Mouse (Mus musculus) midbrain, embryonic 11.5 days (tissue): Measurements from ENCODE around the gene Patz1. TPM values are rescaled to one million over a fixed set of nuclear protein-coding genes. Genes with fewer than 3 reads are reported as not detected.

Experiments used
- ATAC-seq: fragments of 200-750 bp; cut with Nextera tagmentation; 2 replicates; pipeline ENCODE4 v1.8.0; 2017; ENCODE audit warnings: moderate TSS enrichment, moderate library complexity; ENCODE audit not compliant: low FRiP score
- DNase-seq: peaks from one replicate; pipeline ENCODE4 v3.0.0; 2015; ENCODE audit warnings: low spot score; ENCODE audit errors: missing footprints
- H3K27ac ChIP-seq: fragments of 300-500 bp; sonication (generic); 2 replicates; pipeline ENCODE4 v1.5.1; 2014; ENCODE audit warnings: low read depth, low read length
- H3K27me3 ChIP-seq: fragments of 300-500 bp; sonication (generic); 2 replicates; pipeline ENCODE4 v1.6.1; 2014; ENCODE audit warnings: mild to moderate bottlenecking, low read length, moderate library complexity, mixed read lengths; ENCODE audit not compliant: control insufficient read depth, insufficient read depth
- H3K36me3 ChIP-seq: fragments of 300-500 bp; sonication (generic); 2 replicates; pipeline ENCODE4 v1.6.1; 2014; ENCODE audit warnings: mild to moderate bottlenecking, low read length, moderate library complexity, mixed read lengths; ENCODE audit not compliant: control insufficient read depth, insufficient read depth
- H3K4me1 ChIP-seq: fragments of 300-500 bp; sonication (generic); 2 replicates; pipeline ENCODE4 v1.6.1; 2014; ENCODE audit warnings: low read length; ENCODE audit not compliant: control insufficient read depth, insufficient read depth
- H3K4me2 ChIP-seq: fragments of 300-500 bp; sonication (generic); 2 replicates; pipeline ENCODE4 v1.6.1; 2014; ENCODE audit warnings: mild to moderate bottlenecking, moderate library complexity
- H3K4me3 ChIP-seq: fragments of 300-500 bp; sonication (generic); 2 replicates; pipeline ENCODE4 v1.5.1; 2014; ENCODE audit warnings: low read depth, low read length
- H3K9ac ChIP-seq: fragments of 300-500 bp; sonication (generic); 2 replicates; pipeline ENCODE4 v1.6.1; 2014; ENCODE audit warnings: low read length
- H3K9me3 ChIP-seq: fragments of 300-500 bp; sonication (generic); 2 replicates; pipeline ENCODE4 v1.6.1; 2016; ENCODE audit warnings: low read length; ENCODE audit not compliant: control insufficient read depth
- WGBS: fragments of 180-500 bp; shearing (Covaris S2); extraction: QIAGEN DNeasy Blood & Tissue Kit; methylation state at CpG from one replicate; pipeline ENCODE4 v1.1.7; 2014; 5-methylcytosine and 5-hydroxymethylcytosine counted together
- polyA plus RNA-seq: library from polyadenylated mRNA; unstranded; fragments of >200 nt; fragmentation: Nextera tagmentation; extraction: Ambion mirVana; gene quantifications from 2 replicates; pipeline ENCODE4 v1.2.1, GENCODE M21; 2014

Gene Patz1
- polyA plus RNA-seq, 1 experiment from 2014 or later, result 116 TPM

GRCm38 (mm10) chr11:3269241-3269640 is 19.4 kb upstream of the Patz1 start:
- H3K4me2 ChIP-seq, result no peak overlapping the region
- WGBS, result 38% methylated on average over 4 of the region's 4 CpGs
- no peak overlapping the region for H3K27ac ChIP-seq
- ATAC-seq (no peak), DNase-seq (peak; percentile 80)
- no peak overlapping the region for H3K9ac ChIP-seq
- no peaks in the 10 kb centered on the region for H3K36me3 ChIP-seq
- no peaks in the 10 kb centered on the region for H3K27me3 ChIP-seq
- no peak overlapping the region for H3K4me3 ChIP-seq
- H3K4me1 ChIP-seq, result peaks cover 10% of the 10 kb centered on the region
- no peaks in the 10 kb centered on the region for H3K9me3 ChIP-seq

GRCm38 (mm10) chr11:3278351-3278750 is 10.3 kb upstream of the Patz1 start:
- no peaks in the 10 kb centered on the region for H3K27me3 ChIP-seq
- peaks cover 4% of the 10 kb centered on the region for H3K9me3 ChIP-seq
- DNase-seq (peak; percentile 70), ATAC-seq (no peak)
- no peak overlapping the region for H3K9ac ChIP-seq
- no peaks in the 10 kb centered on the region for H3K4me1 ChIP-seq
- WGBS, result 64% methylated on average over 5 of the region's 5 CpGs
- H3K36me3 ChIP-seq, result no peaks in the 10 kb centered on the region
- no peak overlapping the region for H3K4me3 ChIP-seq
- H3K27ac ChIP-seq, result no peak overlapping the region
- no peak overlapping the region for H3K4me2 ChIP-seq

GRCm38 (mm10) chr11:3279729-3280128 is 8.9 kb upstream of the Patz1 start:
- ATAC-seq (no peak), DNase-seq (no peak)
- H3K27ac ChIP-seq, result no peak overlapping the region
- no peak overlapping the region for H3K4me3 ChIP-seq
- WGBS, result 71% methylated on average over 2 of the region's 2 CpGs
- H3K4me1 ChIP-seq, result no peaks in the 10 kb centered on the region
- H3K27me3 ChIP-seq, result no peaks in the 10 kb centered on the region
- no peak overlapping the region for H3K4me2 ChIP-seq
- no peaks in the 10 kb centered on the region for H3K36me3 ChIP-seq
- H3K9ac ChIP-seq, result no peak overlapping the region
- H3K9me3 ChIP-seq, result peaks cover 4% of the 10 kb centered on the region

GRCm38 (mm10) chr11:3282887-3283286 is 5.8 kb upstream of the Patz1 start:
- no peak overlapping the region for H3K9ac ChIP-seq
- H3K27ac ChIP-seq, result no peak overlapping the region
- WGBS, result 88% methylated on average over 6 of the region's 6 CpGs
- H3K27me3 ChIP-seq, result no peaks in the 10 kb centered on the region
- ATAC-seq (no peak), DNase-seq (no peak)
- H3K4me3 ChIP-seq, result no peak overlapping the region
- H3K9me3 ChIP-seq, result peaks cover 4% of the 10 kb centered on the region
- no peak overlapping the region for H3K4me2 ChIP-seq
- peaks cover 3% of the 10 kb centered on the region; the same call in 1 of the 2 replicates for H3K4me1 ChIP-seq
- no peaks in the 10 kb centered on the region for H3K36me3 ChIP-seq

GRCm38 (mm10) chr11:3283645-3284044 is 5.0 kb upstream of the Patz1 start:
- ATAC-seq, result no peak
- Histone ChIP-seq H3K27ac (no peak overlapping the region), H3K4me3 (no peak overlapping the region), H3K4me1 (peaks cover 10% of the 10 kb centered on the region), H3K27me3 (no peaks in the 10 kb centered on the region), H3K9me3 (peaks cover 4% of the 10 kb centered on the region), H3K9ac (no peak overlapping the region), H3K36me3 (no peaks in the 10 kb centered on the region), H3K4me2 (no peak overlapping the region)
- DNase-seq, result peak; percentile 72
- WGBS, result 90% methylated on average over 6 of the region's 6 CpGs

GRCm38 (mm10) chr11:3285940-3286339 is 2.7 kb upstream of the Patz1 start:
- H3K36me3 ChIP-seq, result no peaks in the 10 kb centered on the region
- DNase-seq, result peak; percentile 57
- no peaks in the 10 kb centered on the region; the same call in none of the 2 replicates for H3K9me3 ChIP-seq
- no peak overlapping the region for H3K27ac ChIP-seq
- H3K4me3 ChIP-seq, result no peak overlapping the region
- no peak for ATAC-seq
- 90% methylated on average over 3 of the region's 3 CpGs for WGBS
- H3K27me3 ChIP-seq, result no peaks in the 10 kb centered on the region
- H3K4me2 ChIP-seq, result no peak overlapping the region
- H3K9ac ChIP-seq, result no peak overlapping the region
- H3K4me1 ChIP-seq, result peaks cover 10% of the 10 kb centered on the region

GRCm38 (mm10) chr11:3287131-3287530 is 1.5 kb upstream of the Patz1 start:
- no peaks in the 10 kb centered on the region for H3K27me3 ChIP-seq
- no peak overlapping the region for H3K9ac ChIP-seq
- peaks cover 10% of the 10 kb centered on the region for H3K4me1 ChIP-seq
- no peaks in the 10 kb centered on the region for H3K36me3 ChIP-seq
- DNase-seq (peak; percentile 82), ATAC-seq (no peak)
- H3K4me2 ChIP-seq, result no peak overlapping the region
- no peak overlapping the region for H3K4me3 ChIP-seq
- 44% methylated on average over 6 of the region's 6 CpGs for WGBS
- no peak overlapping the region for H3K27ac ChIP-seq
- no peaks in the 10 kb centered on the region for H3K9me3 ChIP-seq

- H3K27ac ChIP-seq, result no peak overlapping the region; the same call in 1 of the 2 replicates
- H3K9ac ChIP-seq, result peak overlapping the region; percentile 100
- peaks cover 10% of the 10 kb centered on the region for H3K4me1 ChIP-seq
- H3K4me2 ChIP-seq, result peak overlapping the region; percentile 100
- H3K9me3 ChIP-seq, result no peaks in the 10 kb centered on the region
- ATAC-seq, result no peak
- H3K4me3 ChIP-seq, result peak overlapping the region; percentile 92; the same call in 1 of the 2 replicates
- DNase-seq, result no peak
- no peaks in the 10 kb centered on the region for H3K27me3 ChIP-seq
- no peaks in the 10 kb centered on the region for H3K36me3 ChIP-seq
- WGBS, result 70% methylated on average over 5 of the region's 5 CpGs
These were observed 753 bp upstream of the Patz1 start for GRCm38 (mm10) chr11:3287921-3288320.

- WGBS, result under 1% methylated on average over 21 of the region's 40 CpGs
These were observed 678 bp downstream of the Patz1 start for GRCm38 (mm10) chr11:3289302-3289802.

More at GRCm38 (mm10) chr11:3289302-3289802, 678 bp downstream of the Patz1 start:
- Histone ChIP-seq H3K4me1 (peaks cover 20% of the 10 kb centered on the region), H3K27ac (peak overlapping the region; percentile 100), H3K9me3 (no peaks in the 10 kb centered on the region), H3K36me3 (peaks cover 3% of the 10 kb centered on the region), H3K4me3 (peak overlapping the region; percentile 92), H3K4me2 (peak overlapping the region; percentile 100), H3K27me3 (no peaks in the 10 kb centered on the region), H3K9ac (peak overlapping the region; percentile 100)
- peak; percentile 78 for ATAC-seq
- peak; percentile 98 for DNase-seq
